Mouse (Mus musculus): ENCODE data around the gene Vmn1r213. TPM values are rescaled to one million over a fixed set of nuclear protein-coding genes. Genes with fewer than 3 reads are reported as not detected.

Vmn1r213 gene
- polyA plus RNA-seq (2015; fragmentation: Nextera tagmentation; extraction: Ambion mirVana): not detected in 2 replicates

DNA sequence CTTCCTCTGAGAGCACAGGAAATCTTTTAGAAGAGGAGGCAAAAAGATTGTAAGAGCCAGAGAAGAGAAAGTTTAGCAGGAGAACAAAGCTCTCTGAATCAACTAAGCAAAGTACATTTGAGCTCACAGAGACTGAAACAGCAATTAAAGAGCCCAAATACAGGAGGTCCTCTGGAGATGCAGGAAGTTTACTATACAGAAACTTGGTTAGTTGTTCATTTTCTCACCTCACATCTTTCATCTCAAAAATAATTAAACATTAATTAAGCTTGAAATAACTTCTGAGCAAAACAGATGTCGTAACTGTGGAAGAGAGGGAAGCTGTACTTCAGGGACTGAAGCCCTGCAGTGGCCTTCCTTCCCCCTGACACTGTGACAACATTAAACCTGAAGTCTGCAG is at the start of gene Vmn1r213:
Gene Vmn1r213, plus strand, starts transcription at position 301 of the 400 bp plus-strand sequence.
- no peak within 1 kb of the TSS for H3K9ac ChIP-seq (ENCODE audit: low read depth, low read length)
- H3K4me3 ChIP-seq (ENCODE audit: low read length): no peak within 1 kb of the TSS
- H3K27me3 ChIP-seq (replicated peaks; ENCODE audit: control insufficient read depth, insufficient read depth, low read length): no peaks in the 10 kb centered on the region
- no peaks in the 10 kb centered on the region for H3K4me1 ChIP-seq (ENCODE audit: control insufficient read depth, insufficient read depth, low read depth, low read length)
- no peaks in the 10 kb centered on the region for H3K9me3 ChIP-seq (ENCODE audit: control insufficient read depth, low read length)
- ATAC-seq: no peak
- H3K27ac ChIP-seq (ENCODE audit: low read depth, low read length): no peak within 1 kb of the TSS
- no peaks in the 10 kb centered on the region for H3K36me3 ChIP-seq (ENCODE audit: control insufficient read depth, insufficient read depth, low read length)
- no peak within 1 kb of the TSS for H3K4me2 ChIP-seq (ENCODE audit: low read length)
- WGBS: 86% methylated on average over 1 of the region's 1 CpGs

GRCm38 (mm10) chr13:22990214-22990891 is 17.1 kb upstream of the Vmn1r213 start:
- H3K4me3 ChIP-seq (ENCODE audit: low read length): no peak overlapping the region
- no peak overlapping the region for H3K4me2 ChIP-seq (ENCODE audit: low read length)
- no peaks in the 10 kb centered on the region for H3K27me3 ChIP-seq (replicated peaks; ENCODE audit: control insufficient read depth, insufficient read depth, low read length)
- no peaks in the 10 kb centered on the region for H3K4me1 ChIP-seq (ENCODE audit: control insufficient read depth, insufficient read depth, low read depth, low read length)
- no peak overlapping the region for H3K27ac ChIP-seq (ENCODE audit: low read depth, low read length)
- no peak for ATAC-seq
- no peak overlapping the region for H3K9ac ChIP-seq (ENCODE audit: low read depth, low read length)
- no peaks in the 10 kb centered on the region for H3K36me3 ChIP-seq (ENCODE audit: control insufficient read depth, insufficient read depth, low read length)
- H3K9me3 ChIP-seq (ENCODE audit: control insufficient read depth, low read length): no peaks in the 10 kb centered on the region
- WGBS: 89% methylated on average over 11 of the region's 11 CpGs

- H3K27ac ChIP-seq (ENCODE audit: low read depth, low read length): no peak overlapping the region
- no peaks in the 10 kb centered on the region for H3K27me3 ChIP-seq (replicated peaks; ENCODE audit: control insufficient read depth, insufficient read depth, low read length)
- H3K4me1 ChIP-seq (ENCODE audit: control insufficient read depth, insufficient read depth, low read depth, low read length): no peaks in the 10 kb centered on the region
- no peaks in the 10 kb centered on the region for H3K9me3 ChIP-seq (ENCODE audit: control insufficient read depth, low read length)
- H3K4me2 ChIP-seq (ENCODE audit: low read length): no peak overlapping the region
- 49% methylated on average over 1 of the region's 1 CpGs for WGBS
- H3K9ac ChIP-seq (ENCODE audit: low read depth, low read length): no peak overlapping the region
- no peaks in the 10 kb centered on the region for H3K36me3 ChIP-seq (ENCODE audit: control insufficient read depth, insufficient read depth, low read length)
- H3K4me3 ChIP-seq (ENCODE audit: low read length): no peak overlapping the region
- ATAC-seq: no peak
Observed at GRCm38 (mm10) chr13:22992178-22992700, 15.2 kb upstream of the Vmn1r213 start.

- ATAC-seq: no peak
- H3K27ac ChIP-seq (ENCODE audit: low read depth, low read length): no peak overlapping the region
- H3K27me3 ChIP-seq (replicated peaks; ENCODE audit: control insufficient read depth, insufficient read depth, low read length): no peaks in the 10 kb centered on the region
- no peak overlapping the region for H3K4me3 ChIP-seq (ENCODE audit: low read length)
- no peaks in the 10 kb centered on the region for H3K4me1 ChIP-seq (ENCODE audit: control insufficient read depth, insufficient read depth, low read depth, low read length)
- no peaks in the 10 kb centered on the region for H3K36me3 ChIP-seq (ENCODE audit: control insufficient read depth, insufficient read depth, low read length)
- H3K9ac ChIP-seq (ENCODE audit: low read depth, low read length): no peak overlapping the region
- 50% methylated on average over 2 of the region's 2 CpGs for WGBS
- no peaks in the 10 kb centered on the region; the same call in 1 of the 2 replicates for H3K9me3 ChIP-seq (ENCODE audit: control insufficient read depth, low read length)
- no peak overlapping the region for H3K4me2 ChIP-seq (ENCODE audit: low read length)
Observed at GRCm38 (mm10) chr13:22992721-22993120, 14.7 kb upstream of the Vmn1r213 start.

GRCm38 (mm10) chr13:23018158-23018557 is 10.7 kb downstream of the Vmn1r213 start:
- Histone ChIP-seq H3K9me3 (ENCODE audit: control insufficient read depth, low read length) (no peaks in the 10 kb centered on the region), H3K4me1 (ENCODE audit: control insufficient read depth, insufficient read depth, low read depth, low read length) (no peaks in the 10 kb centered on the region), H3K4me2 (ENCODE audit: low read length) (no peak overlapping the region), H3K27ac (ENCODE audit: low read depth, low read length) (no peak overlapping the region), H3K36me3 (ENCODE audit: control insufficient read depth, insufficient read depth, low read length) (no peaks in the 10 kb centered on the region), H3K27me3 (replicated peaks; ENCODE audit: control insufficient read depth, insufficient read depth, low read length) (no peaks in the 10 kb centered on the region), H3K9ac (ENCODE audit: low read depth, low read length) (no peak overlapping the region), H3K4me3 (ENCODE audit: low read length) (no peak overlapping the region)
- no peak for ATAC-seq

DNA sequence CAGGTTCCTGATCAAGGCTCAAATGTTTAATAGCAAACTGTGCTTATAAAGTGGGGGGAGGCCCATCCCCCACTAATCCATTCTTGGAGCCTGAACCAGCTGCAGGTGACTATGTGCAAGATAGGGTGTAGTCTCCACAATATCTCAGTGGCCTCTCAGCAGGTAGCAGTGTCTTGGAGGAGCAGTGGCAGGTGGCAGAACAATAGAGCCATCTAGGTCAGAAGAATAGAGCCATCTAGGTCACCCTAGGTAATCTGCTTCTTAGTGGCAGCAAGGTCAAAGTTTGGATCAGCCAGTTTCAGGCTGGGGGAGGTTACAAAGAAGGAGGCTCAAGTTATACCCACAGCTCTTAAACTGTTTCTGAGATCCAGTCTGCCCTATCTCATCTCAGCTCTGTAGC is 17.4 kb downstream of the Vmn1r213 start:
- no peak overlapping the region for H3K4me3 ChIP-seq (ENCODE audit: low read length)
- no peak overlapping the region for H3K9ac ChIP-seq (ENCODE audit: low read depth, low read length)
- no peak overlapping the region for H3K4me2 ChIP-seq (ENCODE audit: low read length)
- H3K27me3 ChIP-seq (replicated peaks; ENCODE audit: control insufficient read depth, insufficient read depth, low read length): no peaks in the 10 kb centered on the region
- H3K27ac ChIP-seq (ENCODE audit: low read depth, low read length): no peak overlapping the region
- H3K4me1 ChIP-seq (ENCODE audit: control insufficient read depth, insufficient read depth, low read depth, low read length): no peaks in the 10 kb centered on the region
- no peak for ATAC-seq
- H3K36me3 ChIP-seq (ENCODE audit: control insufficient read depth, insufficient read depth, low read length): no peaks in the 10 kb centered on the region
- no peaks in the 10 kb centered on the region for H3K9me3 ChIP-seq (ENCODE audit: control insufficient read depth, low read length)

- 93% methylated on average over 3 of the region's 3 CpGs for WGBS
- no peak for ATAC-seq
- no peaks in the 10 kb centered on the region for H3K27me3 ChIP-seq (replicated peaks; ENCODE audit: control insufficient read depth, insufficient read depth, low read length)
- no peak within 1 kb of the TSS for H3K4me2 ChIP-seq (ENCODE audit: low read length)
- no peak within 1 kb of the TSS for H3K27ac ChIP-seq (ENCODE audit: low read depth, low read length)
- H3K36me3 ChIP-seq (ENCODE audit: control insufficient read depth, insufficient read depth, low read length): no peaks in the 10 kb centered on the region
- H3K9me3 ChIP-seq (ENCODE audit: control insufficient read depth, low read length): no peaks in the 10 kb centered on the region
- H3K9ac ChIP-seq (ENCODE audit: low read depth, low read length): no peak within 1 kb of the TSS
- no peaks in the 10 kb centered on the region for H3K4me1 ChIP-seq (ENCODE audit: control insufficient read depth, insufficient read depth, low read depth, low read length)
- no peak within 1 kb of the TSS for H3K4me3 ChIP-seq (ENCODE audit: low read length)
Observed at GRCm38 (mm10) chr13:23030118-23030517, 22.7 kb downstream of the Vmn1r213 start, which contains the start of gene Vmn1r214. Gene Vmn1r214, plus strand, starts transcription at chr13:23030418.

- Histone ChIP-seq H3K27ac (ENCODE audit: low read depth, low read length) (no peak overlapping the region), H3K4me2 (ENCODE audit: low read length) (no peak overlapping the region), H3K27me3 (replicated peaks; ENCODE audit: control insufficient read depth, insufficient read depth, low read length) (no peaks in the 10 kb centered on the region), H3K36me3 (ENCODE audit: control insufficient read depth, insufficient read depth, low read length) (no peaks in the 10 kb centered on the region), H3K4me1 (ENCODE audit: control insufficient read depth, insufficient read depth, low read depth, low read length) (no peaks in the 10 kb centered on the region), H3K9me3 (ENCODE audit: control insufficient read depth, low read length) (no peaks in the 10 kb centered on the region), H3K4me3 (ENCODE audit: low read length) (no peak overlapping the region), H3K9ac (ENCODE audit: low read depth, low read length) (no peak overlapping the region)
- no peak for ATAC-seq
- WGBS: 47% methylated on average over 1 of the region's 1 CpGs
Observed at GRCm38 (mm10) chr13:23057778-23058177, 50.3 kb downstream of the Vmn1r213 start.

Measured in hindbrain, embryonic 16.5 days (tissue).